In the genomic region with DNA sequence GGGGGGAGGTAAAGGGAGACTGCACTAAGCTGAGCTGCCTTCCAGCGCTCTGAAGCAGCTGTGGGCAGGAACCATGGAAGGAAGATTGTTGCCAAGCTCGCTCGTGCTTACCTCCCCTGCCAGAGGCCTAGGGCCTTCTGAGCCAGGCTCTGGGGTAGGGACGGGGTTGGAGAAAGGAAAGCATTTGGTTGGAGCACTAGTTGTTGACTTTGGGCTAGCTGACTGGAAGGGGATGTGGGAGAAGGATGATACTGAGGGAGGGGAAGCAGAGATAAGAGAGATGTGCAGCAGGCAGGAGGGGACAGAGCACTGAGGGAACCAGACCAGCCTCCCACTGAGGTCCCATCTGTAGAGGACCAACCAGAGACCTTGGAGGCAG, we compare ENCODE assay signal across 8 mouse cellular contexts. TPM values are rescaled to one million over a fixed set of nuclear protein-coding genes. Genes with fewer than 3 reads are reported as not detected.
DNase-seq lines count a peak whose midpoint lies in the region; ATAC-seq lines count a peak whose summit lies in the region.

No protein-coding gene starts in this region.

- H3K27me3 ChIP-seq in forebrain, embryonic 12.5 days, result no peaks in the 10 kb centered on the region

- H3K4me3 ChIP-seq in forebrain, embryonic 12.5 days (replicated peaks), result no peak overlapping the region

- H3K9me3 ChIP-seq in forebrain, embryonic 12.5 days, result no peaks in the 10 kb centered on the region

- no peak overlapping the region; the same call in 1 of the 2 replicates for H3K4me2 ChIP-seq in forebrain, embryonic 12.5 days

- H3K4me1 ChIP-seq in forebrain, embryonic 12.5 days, result peaks cover 37% of the 10 kb centered on the region

- no peaks in the 10 kb centered on the region for H3K36me3 ChIP-seq in forebrain, embryonic 12.5 days (replicated peaks)

- ATAC-seq in forebrain, embryonic 12.5 days (ENCODE audit: low FRiP score), result no peak

- peak; percentile 17 for DNase-seq in gastrocnemius, adult 18-20 months (ENCODE audit: low spot score)
- DNase-seq in gastrocnemius, adult 8-10 months (ENCODE audit: low spot score in 2 of 2), result no peak
- DNase-seq in heart, postnatal 4 days, result peak; percentile 64
- DNase-seq in lung, postnatal 10 days, result peak; percentile 74
- no peak for DNase-seq in Muller cell, postnatal 12 days (ENCODE audit: inconsistent ontology term)
- DNase-seq in spleen, adult 18-20 months, result no peak
- no peak for DNase-seq in right cerebral cortex, adult 2 months (ENCODE audit: low spot score in 2 of 2)

- peak overlapping the region; percentile 84; the same call in 1 of the 2 replicates for H3K27ac ChIP-seq in forebrain, embryonic 12.5 days

- 35% methylated on average over 4 of the region's 4 CpGs for WGBS in forebrain, embryonic 12.5 days

- no peak overlapping the region for H3K9ac ChIP-seq in forebrain, embryonic 12.5 days

RNA-seq across cellular contexts. Expression of a gene that starts 31.9 kb away (rescaled TPM):
- 1 to 10 TPM; 5.1 to 6.2 TPM for total RNA-seq in gastrocnemius, adult 18-20 months (2021)
- 1 to 10 TPM; 2.8 to 7.0 (median 3.9) TPM for total RNA-seq in gastrocnemius, adult 8-10 months (2022)
- polyA plus RNA-seq in forebrain, embryonic 12.5 days (2016; fragmentation: Nextera tagmentation; extraction: Ambion mirVana), result 1.5 and 2.4 TPM in 2 replicates
- total RNA-seq in heart, postnatal 4 days (2021), result 10 to 100 TPM; 25.3 to 28.7 TPM

RNA-seq across cellular contexts. Expression of a gene that starts 39.1 kb away (rescaled TPM):
- not detected for total RNA-seq in gastrocnemius, adult 18-20 months (2021)
- not detected for total RNA-seq in gastrocnemius, adult 8-10 months (2022)
- not detected in 2 replicates for polyA plus RNA-seq in forebrain, embryonic 12.5 days (2016; fragmentation: Nextera tagmentation; extraction: Ambion mirVana)
- not detected for total RNA-seq in heart, postnatal 4 days (2021)

Comparison
In these comparisons a context has a peak if more than half of its experiments do, and no peak if none do; other contexts are left out.
1. DNase-seq: peak in gastrocnemius, adult 18-20 months (single experiment), heart, postnatal 4 days (single experiment) and lung, postnatal 10 days (single experiment); none in gastrocnemius, adult 8-10 months (0 of 2), Muller cell, postnatal 12 days (single experiment), spleen, adult 18-20 months (0 of 2) and right cerebral cortex, adult 2 months (0 of 2).